Mouse (Mus musculus): ENCODE results near the gene Fam71e2.

DNA sequence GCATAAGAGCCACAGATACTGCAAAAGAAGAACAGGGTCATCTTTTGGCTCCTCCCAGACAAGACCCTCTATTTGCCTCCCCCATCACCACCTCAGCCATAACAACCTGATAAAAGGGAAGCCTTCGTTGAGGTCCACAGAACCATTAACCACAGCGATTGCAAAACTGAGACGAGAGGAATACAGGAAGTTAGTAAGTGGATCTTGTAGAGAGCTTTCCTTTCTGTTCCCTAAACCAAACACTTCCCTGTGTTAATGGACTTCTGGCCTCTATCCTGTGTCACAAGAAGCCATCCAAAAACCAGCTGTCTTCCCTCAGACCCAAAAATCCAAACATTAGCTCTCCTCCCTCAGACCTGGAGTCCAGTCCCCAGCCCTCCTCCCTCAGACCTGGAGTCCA is 46.7 kb downstream of the Fam71e2 start:
- no peak for TF ChIP-seq CTCF (IDR thresholded peaks at IDR 0.05; ENCODE audit: extremely low read depth, insufficient read depth, insufficient read length, insufficient replicate concordance)
- TF ChIP-seq POLR2A (IDR thresholded peaks at IDR 0.05; ENCODE audit: low read depth, low read length): no peak
